Mouse (Mus musculus): ENCODE results near the gene Arhgap25.
A peak's percentile ranks its signal among the peaks of the same experiment; 100 is the strongest.
"Not testable (repeated sequence)": the region's sequence is repeated elsewhere in the genome, so short reads cannot be mapped to it uniquely, and the experiment has no call there.

The Arhgap25 gene

DNA sequence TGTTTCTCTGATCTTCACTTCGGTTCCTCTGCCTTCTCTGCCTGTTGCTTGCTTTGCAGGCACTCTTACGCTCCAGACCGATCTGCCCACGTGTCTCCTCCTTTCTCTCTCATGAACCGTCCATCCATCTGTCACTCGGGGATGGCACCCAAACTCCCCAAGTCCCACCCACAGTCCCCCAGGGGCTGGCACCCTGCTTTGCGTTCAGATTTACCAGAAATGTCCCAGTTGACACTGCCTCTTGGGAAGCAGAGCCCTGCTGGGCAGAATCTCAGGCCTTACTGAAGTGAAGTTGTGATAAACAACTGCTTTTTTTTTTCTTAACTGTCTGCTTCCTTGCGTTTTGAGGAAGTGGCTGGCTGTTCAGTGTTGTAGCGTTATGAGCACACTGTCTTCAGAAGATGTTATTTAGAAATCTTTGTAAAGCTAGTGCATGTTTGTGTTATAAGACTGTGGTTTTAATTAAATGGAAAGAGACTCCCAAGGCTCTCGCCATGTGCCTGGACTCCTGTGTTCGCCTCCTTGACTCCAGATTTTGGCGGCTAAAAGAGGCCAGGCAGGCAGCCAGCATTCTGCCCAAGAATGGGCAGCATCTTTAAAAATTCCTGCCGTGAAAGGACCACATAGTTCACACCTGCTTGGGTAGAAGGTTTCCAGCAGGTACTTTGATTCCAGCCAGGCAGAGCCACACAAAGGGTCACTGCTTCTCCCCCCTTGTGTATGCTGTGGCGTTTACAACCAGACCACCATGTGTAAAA is at the start of gene Arhgap25:
Arhgap25 (minus strand) TSS at position 307 of the 758 bp plus-strand sequence.
- DNase-seq: peak; percentile 65 to 71

GRCm38 (mm10) chr6:87582456-87582855 is 49.4 kb upstream of the Arhgap25 start:
- no peak for DNase-seq

- no peak for DNase-seq
These were observed 48.5 kb upstream of the Arhgap25 start for GRCm38 (mm10) chr6:87581581-87581980.

- DNase-seq: no peak
These were observed 48.0 kb upstream of the Arhgap25 start for GRCm38 (mm10) chr6:87581071-87581470.

- no peak for DNase-seq
These were observed 45.2 kb upstream of the Arhgap25 start for GRCm38 (mm10) chr6:87578247-87578646.

DNA sequence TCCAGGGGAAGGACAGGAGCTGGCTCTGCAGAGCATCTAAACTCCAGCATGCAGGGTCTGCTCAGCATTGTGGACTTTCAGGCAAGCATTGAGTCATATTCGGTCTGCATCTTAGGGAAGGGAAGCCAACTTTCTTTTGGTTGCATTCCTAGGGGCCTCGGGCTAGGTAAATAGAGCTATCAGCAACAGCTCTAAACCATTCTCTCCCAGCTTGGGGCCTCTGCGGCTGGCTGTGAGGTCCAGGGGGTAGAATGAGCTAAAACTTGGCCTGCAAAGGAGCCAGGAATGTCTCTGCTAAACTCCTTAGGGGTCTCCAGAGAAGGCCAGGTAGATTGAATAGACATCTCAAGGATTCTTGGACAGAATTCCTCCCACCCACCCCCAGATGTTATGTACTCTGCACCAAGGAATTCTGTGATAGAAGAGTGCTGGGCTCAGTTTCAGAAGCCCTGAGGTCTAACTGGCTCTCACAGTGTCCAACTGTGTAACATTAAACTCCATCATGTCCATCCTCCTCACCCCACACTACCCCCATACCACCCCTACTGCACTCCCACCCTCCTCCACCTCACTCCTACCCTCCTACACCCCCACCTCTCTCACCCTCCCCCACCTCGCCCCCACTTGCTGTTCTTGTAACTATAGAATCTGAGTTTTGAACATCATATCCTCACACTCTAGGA is 43.7 kb upstream of the Arhgap25 start:
- no peak for DNase-seq

DNA sequence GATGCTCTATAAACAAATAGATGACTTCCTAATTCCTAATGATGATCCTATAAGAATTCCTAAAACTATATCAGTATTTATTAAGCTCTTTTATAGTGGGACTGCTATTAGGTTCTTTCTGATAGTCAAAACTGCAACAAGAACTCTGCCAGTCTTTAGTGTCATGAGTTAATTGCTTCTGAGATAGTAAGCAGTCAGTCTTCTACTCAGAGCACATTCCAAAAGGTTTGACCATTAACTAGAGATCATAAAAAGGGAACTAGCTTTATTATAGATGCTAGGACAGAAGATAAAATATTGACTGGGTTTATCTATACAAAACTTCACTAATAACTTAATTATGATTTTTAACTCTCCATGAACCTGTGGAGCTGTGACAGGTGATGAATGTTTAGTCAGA is 38.8 kb upstream of the Arhgap25 start:
- DNase-seq: not testable (repeated sequence)

- no peak for DNase-seq
These were observed 34.9 kb upstream of the Arhgap25 start for GRCm38 (mm10) chr6:87567686-87568593.

GRCm38 (mm10) chr6:87565166-87565565 is 32.1 kb upstream of the Arhgap25 start:
- DNase-seq: no peak

DNA sequence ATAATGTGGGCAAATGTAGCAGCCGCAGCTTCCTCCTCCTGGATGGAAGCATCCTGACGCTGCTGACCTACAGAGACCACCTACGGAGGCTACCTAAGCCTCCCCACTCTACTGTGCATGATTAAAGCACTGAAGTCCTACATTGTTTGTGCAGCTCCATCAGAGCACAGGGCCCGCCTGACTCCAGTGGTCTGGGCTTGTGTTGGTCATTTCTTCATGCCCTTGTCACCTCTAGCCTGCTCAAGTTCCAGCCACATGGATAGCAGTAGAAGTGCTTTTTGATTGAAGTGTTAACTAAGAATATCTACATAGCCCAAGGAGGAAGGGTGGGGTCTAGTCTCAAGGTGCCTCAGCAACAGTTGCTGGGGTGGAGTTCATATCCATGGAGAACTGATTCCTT is 31.3 kb upstream of the Arhgap25 start:
- no peak for DNase-seq

GRCm38 (mm10) chr6:87553724-87554123 is 20.7 kb upstream of the Arhgap25 start:
- DNase-seq: no peak

DNA sequence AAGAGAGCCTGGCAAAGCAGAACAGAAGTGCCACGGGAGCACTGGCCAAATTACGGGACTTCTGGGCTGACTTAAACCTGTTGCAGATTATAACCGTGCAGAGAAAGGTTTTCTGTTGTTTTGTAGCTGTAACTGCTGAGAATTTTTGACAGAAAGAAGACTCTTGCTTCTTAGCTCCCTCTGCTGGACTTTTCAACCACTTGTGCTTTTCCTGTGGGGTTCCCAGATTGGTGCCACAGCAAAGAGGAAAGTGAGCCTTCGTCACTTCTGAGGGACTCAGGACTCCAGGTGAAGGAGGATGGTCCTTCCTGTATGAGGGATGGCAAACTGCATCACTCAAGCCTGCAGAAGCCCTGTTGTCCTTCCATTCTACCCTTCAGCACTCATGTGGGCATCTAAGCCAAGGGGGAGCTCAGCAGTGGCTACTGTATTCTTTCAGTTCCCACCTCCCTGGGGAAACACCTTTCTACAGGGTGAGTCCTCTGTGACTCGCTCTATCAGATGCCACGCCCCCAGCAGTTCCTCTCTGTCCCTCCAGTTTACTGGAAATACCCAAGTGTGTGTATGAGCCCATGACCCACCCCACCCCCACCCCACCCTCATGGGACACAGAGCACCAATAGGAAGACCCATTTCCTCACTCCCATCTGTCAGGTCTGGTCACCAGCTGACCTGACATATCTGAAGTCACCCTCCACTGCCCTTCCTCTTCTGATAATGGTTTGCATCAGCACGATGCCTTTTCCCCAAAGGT is 19.2 kb upstream of the Arhgap25 start:
- peak; percentile 74 to 81 for DNase-seq

- no peak for DNase-seq
These were observed 14.8 kb upstream of the Arhgap25 start for GRCm38 (mm10) chr6:87547836-87548235.

DNA sequence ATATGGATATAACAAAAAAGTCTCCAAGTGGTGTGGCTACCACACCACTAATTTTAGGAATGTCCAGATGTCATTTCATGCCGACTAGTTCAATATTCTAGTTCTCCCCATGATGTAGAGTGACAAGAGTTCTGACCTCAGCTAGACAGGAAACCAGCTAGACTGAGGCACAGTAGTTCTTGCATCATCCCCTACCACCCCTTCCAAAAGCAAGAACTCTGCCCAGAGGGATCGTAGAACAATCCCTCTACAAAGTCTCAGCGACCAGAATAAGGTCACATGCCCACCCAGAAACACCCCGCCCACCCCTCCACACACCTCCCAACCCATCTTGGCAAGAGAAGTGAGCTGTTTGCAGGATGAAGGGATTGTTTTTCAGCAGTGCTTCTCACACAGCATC is 14.4 kb upstream of the Arhgap25 start:
- no peak for DNase-seq

- DNase-seq: no peak
These were observed 12.5 kb upstream of the Arhgap25 start for GRCm38 (mm10) chr6:87545331-87546217.

- peak; percentile 75 to 76 for DNase-seq
These were observed 9.0 kb upstream of the Arhgap25 start for GRCm38 (mm10) chr6:87542027-87542426.

DNA sequence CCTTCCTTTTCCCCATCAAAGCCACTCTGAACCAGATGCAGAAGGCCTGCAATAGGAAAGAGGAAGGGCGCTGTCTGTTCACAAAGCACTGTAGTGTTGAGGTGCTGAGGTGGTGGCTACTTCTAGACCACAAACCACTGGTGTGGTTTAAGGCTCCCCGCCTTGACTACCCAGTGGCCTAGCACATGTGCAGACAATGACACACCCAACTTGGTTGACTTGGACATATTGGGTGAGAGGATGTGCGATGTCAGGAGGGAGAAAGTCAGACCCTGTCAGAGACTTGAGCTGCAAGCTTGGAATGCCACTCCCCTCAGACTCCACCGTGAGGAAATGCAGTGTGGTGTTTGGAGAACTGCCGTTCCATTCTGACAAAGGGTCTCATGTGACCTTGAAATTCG is 8.1 kb upstream of the Arhgap25 start:
- DNase-seq: peak; percentile 57 to 71

DNA sequence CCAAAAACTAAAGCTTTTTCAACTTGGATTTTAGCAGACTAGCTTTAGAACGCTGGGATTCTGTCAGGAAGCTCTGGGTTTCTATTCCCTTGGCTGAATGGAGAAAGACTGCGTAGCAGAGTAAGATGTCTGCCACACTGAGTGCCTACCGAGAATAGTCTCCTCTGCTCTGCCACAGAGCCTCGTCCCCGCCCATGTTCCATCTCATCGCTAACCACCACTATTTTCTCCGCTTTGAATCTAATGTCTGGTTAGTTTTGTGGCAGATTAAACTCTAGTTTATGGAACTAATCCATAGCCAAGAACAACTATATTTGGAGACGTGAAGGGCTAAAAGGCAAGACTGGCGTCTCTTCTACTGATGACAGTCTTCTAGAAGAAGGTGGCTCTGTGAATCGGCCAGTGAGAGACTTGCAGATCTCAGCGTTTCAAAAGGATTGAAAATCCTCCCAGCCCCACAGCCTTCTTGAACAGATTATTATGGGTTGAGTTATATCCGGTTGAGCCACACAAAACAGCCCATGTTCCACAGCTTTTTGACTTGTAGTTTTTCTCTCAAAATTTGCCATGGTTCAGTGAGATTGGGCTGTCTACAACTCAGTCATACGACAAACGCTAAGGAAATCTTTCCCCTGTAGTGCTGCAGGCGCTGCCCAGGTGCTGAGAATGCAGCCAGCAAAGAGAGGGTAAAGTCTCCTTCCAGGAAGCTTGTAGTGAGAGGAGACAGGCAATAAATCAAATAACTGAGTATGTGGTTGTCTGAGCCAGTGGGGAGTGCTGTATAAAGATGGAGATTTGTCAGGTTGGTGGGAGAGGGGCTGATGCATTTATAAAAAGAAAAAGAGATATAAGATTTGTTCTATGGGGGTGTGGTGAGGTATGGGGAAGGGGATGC is 5.6 kb upstream of the Arhgap25 start:
- DNase-seq: no peak

DNA sequence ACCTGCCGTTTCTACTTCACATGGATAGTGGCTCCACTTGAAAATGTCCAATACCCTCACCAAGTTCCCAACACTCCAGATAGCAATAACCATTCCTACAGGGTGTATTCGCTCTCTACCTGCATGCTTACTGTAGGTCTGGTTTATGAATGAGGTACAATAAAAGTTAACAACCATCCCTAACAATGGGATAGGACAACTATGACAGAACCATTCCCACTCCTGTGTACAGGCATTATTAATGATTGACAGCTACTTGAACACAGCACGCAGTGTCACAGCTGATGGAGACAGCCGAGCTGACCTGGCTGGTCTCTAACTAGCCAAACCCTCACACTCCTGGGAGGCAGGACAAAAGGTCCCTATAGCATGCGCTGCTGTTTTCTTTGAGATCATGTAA is 4.6 kb upstream of the Arhgap25 start:
- no peak for DNase-seq

DNA sequence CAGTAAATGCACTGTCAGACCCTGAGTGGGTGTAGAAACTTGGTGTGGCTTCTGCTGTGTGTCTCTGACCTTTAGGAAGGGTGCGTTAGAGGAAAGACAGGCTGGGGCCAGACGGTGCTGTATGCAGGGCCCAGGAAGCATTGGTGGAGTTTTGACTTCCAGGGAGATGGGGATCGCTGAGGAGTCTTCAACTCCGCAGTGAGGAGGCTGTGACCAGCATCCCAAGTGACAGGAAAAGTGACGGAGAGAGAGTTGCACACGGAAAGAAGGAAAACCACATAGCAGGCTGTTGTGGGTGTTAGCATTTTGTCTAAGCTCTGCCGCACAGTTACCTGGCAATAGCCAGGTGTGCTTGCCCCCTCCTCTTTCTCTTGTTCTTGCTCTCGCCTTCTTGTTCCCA is 3.2 kb upstream of the Arhgap25 start:
- DNase-seq: no peak

Measured in spleen, adult 18-20 months (tissue).